Mouse (Mus musculus) neural tube, embryonic 14.5 days (tissue): Measurements from ENCODE around the gene Dcaf12. TPM values are rescaled to one million over a fixed set of nuclear protein-coding genes. Genes with fewer than 3 reads are reported as not detected.

Experiments used
- ATAC-seq: fragments of 200-750 bp; cut with Nextera tagmentation; 2 replicates; pipeline ENCODE4 v1.8.0; 2017; ENCODE audit warnings: low read depth, mild to moderate bottlenecking, moderate TSS enrichment, moderate library complexity
- H3K27ac ChIP-seq: fragments of 300-500 bp; sonication (generic); 2 replicates; pipeline ENCODE4 v1.5.1; 2014; ENCODE audit warnings: low read depth, mild to moderate bottlenecking, control low read depth, low read length, moderate library complexity, mixed read lengths
- H3K27me3 ChIP-seq: fragments of 300-500 bp; sonication (generic); 2 replicates; pipeline ENCODE4 v1.6.1; 2014; ENCODE audit warnings: low read length; ENCODE audit not compliant: control insufficient read depth, insufficient read depth
- H3K36me3 ChIP-seq: fragments of 300-500 bp; sonication (generic); 2 replicates; pipeline ENCODE4 v1.6.1; 2014; ENCODE audit warnings: low read length, mixed read lengths; ENCODE audit not compliant: control insufficient read depth, insufficient read depth
- H3K4me1 ChIP-seq: fragments of 300-500 bp; sonication (generic); 2 replicates; pipeline ENCODE4 v1.6.1; 2014; ENCODE audit warnings: low read length; ENCODE audit not compliant: control insufficient read depth, insufficient read depth
- H3K4me2 ChIP-seq: fragments of 300-500 bp; sonication (generic); 2 replicates; pipeline ENCODE4 v1.6.1; 2014; ENCODE audit warnings: mild to moderate bottlenecking, low read depth, low read length, control low read depth
- H3K4me3 ChIP-seq: fragments of 300-500 bp; sonication (generic); 2 replicates; pipeline ENCODE4 v1.5.1; 2014; ENCODE audit warnings: low read depth, low read length, control low read depth, mixed read lengths
- H3K9ac ChIP-seq: fragments of 300-500 bp; sonication (generic); replicated peaks from 2 replicates; pipeline ENCODE4 v1.6.1; 2014; ENCODE audit warnings: low read depth, mild to moderate bottlenecking, control low read depth, low read length, mixed read lengths
- H3K9me3 ChIP-seq: fragments of 300-500 bp; sonication (generic); 2 replicates; pipeline ENCODE4 v1.6.1; 2016; ENCODE audit warnings: low read length; ENCODE audit not compliant: control insufficient read depth
- WGBS: fragments of 180-500 bp; shearing (Covaris S2); extraction: QIAGEN DNeasy Blood & Tissue Kit; methylation state at CpG from one replicate; pipeline ENCODE4 v1.1.7; 2014; 5-methylcytosine and 5-hydroxymethylcytosine counted together
- polyA plus RNA-seq: library from polyadenylated mRNA; unstranded; fragments of >200 nt; fragmentation: Nextera tagmentation; extraction: Ambion mirVana; gene quantifications from 2 replicates; pipeline ENCODE4 v1.2.1, GENCODE M21; 2014

Gene Dcaf12
- polyA plus RNA-seq, 1 experiment from 2014 or later: 57.4 TPM

DNA sequence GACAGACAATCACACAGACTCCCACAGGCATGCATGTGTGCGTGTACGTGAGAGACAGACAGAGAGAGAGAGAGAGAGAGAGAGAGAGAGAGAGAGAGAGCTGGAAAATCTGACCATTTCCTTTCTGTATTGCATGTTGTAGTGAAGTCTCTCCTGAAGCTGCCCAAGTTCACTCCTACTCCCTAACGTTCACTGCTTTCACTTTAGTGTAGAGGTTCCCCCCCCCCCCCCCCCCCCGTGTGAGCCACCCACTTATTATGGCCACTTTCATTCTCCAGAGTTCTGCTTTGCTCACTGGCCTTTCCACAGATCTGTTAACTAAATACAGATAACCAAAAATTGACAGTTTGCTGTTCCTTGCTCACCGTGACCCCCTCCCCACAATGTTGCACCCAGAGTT is 33.1 kb upstream of the Dcaf12 start:
- H3K36me3 ChIP-seq: no peaks in the 10 kb centered on the region
- H3K9ac ChIP-seq: no peak overlapping the region
- H3K4me2 ChIP-seq: peak overlapping the region; percentile 49
- 31% methylated on average over 5 of the region's 5 CpGs for whole genome bisulfite sequencing
- peaks cover 7% of the 10 kb centered on the region for H3K4me1 ChIP-seq
- ATAC-seq: no peak
- H3K27ac ChIP-seq: no peak overlapping the region
- no peaks in the 10 kb centered on the region for H3K27me3 ChIP-seq
- H3K4me3 ChIP-seq: no peak overlapping the region
- H3K9me3 ChIP-seq: no peaks in the 10 kb centered on the region

DNA sequence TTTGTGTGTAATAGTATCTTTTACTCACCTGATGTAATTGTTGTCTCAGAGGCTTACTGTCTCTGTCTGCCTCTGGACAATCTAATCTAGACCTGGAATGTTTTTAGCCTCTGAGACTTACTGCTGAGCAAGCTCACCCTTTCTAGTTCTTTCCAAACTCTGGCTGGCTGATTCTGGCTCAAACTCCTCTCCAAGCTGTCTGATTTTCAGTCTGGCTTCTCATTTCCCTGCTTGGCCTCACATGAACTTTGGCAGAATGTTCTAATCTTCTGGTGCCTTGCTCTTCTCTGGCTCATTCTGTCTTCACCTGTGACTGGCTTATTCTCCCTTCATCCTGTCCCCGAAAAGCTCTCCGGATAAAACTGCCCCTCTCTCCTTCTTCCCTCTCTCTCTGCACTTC is 31.3 kb upstream of the Dcaf12 start:
- H3K36me3 ChIP-seq: no peaks in the 10 kb centered on the region
- H3K9me3 ChIP-seq: no peaks in the 10 kb centered on the region
- no peaks in the 10 kb centered on the region for H3K27me3 ChIP-seq
- ATAC-seq: no peak
- H3K9ac ChIP-seq: no peak overlapping the region
- no peak overlapping the region for H3K27ac ChIP-seq
- peaks cover 7% of the 10 kb centered on the region for H3K4me1 ChIP-seq
- H3K4me3 ChIP-seq: no peak overlapping the region
- WGBS: 77% methylated on average over 2 of the region's 2 CpGs
- H3K4me2 ChIP-seq: no peak overlapping the region

DNA sequence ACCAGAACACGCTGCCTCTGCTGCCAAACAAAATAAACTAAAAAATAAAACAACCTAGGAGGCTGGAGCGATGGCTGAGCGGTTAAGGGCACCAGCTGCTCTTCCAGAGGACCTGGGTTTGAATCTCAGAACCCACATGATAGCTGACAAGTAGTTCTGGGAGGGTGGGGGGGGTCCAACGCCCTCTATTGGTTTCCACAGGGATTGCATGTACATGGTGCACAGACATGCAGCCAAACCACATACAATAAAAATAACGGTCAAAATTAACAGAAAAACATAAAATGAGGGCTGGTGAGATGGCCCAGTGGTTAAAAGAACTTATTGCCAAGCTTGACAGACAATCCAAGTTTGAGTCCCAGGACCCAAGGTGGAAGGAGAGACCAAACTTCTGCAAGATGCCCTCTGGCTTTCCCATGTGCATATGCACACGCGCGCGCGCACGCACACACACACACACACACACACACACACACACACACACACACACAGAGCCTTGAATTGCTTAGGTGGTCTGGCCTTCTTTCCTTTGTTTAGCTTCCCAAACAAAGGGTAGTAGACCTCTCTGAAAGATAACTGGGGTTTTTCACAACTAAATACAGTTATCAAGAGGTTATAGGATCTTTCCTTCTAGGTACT is 26.3 kb upstream of the Dcaf12 start:
- no peaks in the 10 kb centered on the region for H3K27me3 ChIP-seq
- WGBS: 81% methylated on average over 11 of the region's 11 CpGs
- no peaks in the 10 kb centered on the region for H3K36me3 ChIP-seq
- no peak overlapping the region for H3K4me2 ChIP-seq
- ATAC-seq: no peak
- no peak overlapping the region for H3K9ac ChIP-seq
- no peak overlapping the region for H3K4me3 ChIP-seq
- H3K9me3 ChIP-seq: no peaks in the 10 kb centered on the region
- H3K27ac ChIP-seq: no peak overlapping the region
- H3K4me1 ChIP-seq: no peaks in the 10 kb centered on the region

DNA sequence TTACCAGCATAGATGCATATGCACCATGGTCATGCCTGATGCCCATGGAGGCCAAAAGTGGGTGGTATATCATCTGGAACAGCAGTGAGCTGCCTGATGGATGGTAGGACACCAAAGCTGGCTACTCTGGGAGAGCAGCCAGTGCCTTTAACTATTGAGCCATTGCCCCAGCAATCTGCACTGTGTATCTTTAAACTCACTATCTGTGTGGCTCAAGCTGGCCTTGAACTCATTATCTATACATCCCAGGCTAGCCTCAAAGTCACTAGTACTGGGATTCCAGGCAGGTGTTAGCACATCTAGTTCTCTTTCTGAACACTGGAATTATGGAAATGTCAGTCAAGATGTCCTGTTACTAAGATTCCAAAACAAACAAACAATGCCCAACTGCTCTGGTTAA is 21.9 kb upstream of the Dcaf12 start:
- Histone ChIP-seq H3K4me3 (no peak overlapping the region), H3K9ac (no peak overlapping the region), H3K9me3 (no peaks in the 10 kb centered on the region), H3K4me1 (no peaks in the 10 kb centered on the region), H3K36me3 (no peaks in the 10 kb centered on the region), H3K27me3 (no peaks in the 10 kb centered on the region), H3K4me2 (no peak overlapping the region), H3K27ac (no peak overlapping the region)
- no peak for ATAC-seq

DNA sequence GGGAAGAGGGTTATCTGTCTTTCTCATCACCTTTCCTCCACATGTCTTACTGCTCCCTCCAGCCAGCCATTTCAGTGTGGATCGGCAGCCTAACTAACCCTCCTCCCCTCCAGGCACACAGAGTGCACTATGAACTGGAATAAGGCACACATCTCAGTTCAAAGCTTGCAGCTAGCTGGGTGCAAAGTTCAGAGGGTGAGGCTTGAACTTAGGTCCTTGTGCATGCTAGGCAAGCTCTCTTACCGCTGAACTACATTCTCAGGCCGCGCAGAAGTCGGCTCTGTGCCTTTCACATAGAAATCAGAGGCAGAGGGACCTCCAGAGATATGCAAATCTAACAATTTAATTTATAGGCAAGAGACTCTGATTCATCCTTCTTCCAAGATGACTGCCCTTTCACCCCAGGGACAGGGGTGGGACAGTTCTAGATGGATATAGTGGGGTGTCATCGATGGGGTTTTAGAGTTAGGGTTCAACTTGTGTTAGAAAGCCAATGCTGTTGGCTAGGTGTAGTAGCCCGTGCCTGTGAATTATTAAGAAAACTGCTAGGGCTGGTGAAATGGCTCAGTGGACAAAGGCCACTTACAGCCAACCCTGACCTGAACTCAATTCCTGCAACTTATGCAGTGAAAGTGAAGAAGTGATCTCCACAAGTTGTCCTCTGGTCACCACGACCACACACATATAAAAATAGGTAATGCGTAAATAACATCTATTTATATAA is 17.2 kb upstream of the Dcaf12 start:
- ATAC-seq: no peak
- Histone ChIP-seq H3K4me2 (no peak overlapping the region), H3K4me3 (no peak overlapping the region), H3K36me3 (no peaks in the 10 kb centered on the region), H3K9me3 (no peaks in the 10 kb centered on the region), H3K27me3 (no peaks in the 10 kb centered on the region), H3K4me1 (no peaks in the 10 kb centered on the region), H3K9ac (no peak overlapping the region), H3K27ac (no peak overlapping the region)
- WGBS: 89% methylated on average over 9 of the region's 9 CpGs

DNA sequence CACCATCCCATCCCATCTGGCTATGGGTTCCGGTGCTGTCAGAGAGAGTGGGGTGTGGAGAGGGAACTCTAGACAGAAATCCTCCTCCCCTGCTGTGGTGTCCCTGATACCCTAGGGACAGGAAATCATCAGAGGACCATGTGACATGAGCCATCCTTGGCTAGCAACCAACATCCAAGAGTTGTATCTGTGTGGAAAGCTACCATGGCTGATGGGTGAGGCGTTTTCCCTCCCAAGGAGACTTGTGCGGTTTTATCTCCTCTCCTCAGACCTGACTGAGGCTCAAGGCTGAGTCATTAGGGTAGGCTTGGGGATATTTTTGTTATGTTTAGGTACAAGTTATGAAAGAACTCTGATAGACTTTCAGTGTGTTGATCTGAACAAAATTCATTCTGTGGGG is 16.4 kb upstream of the Dcaf12 start:
- H3K4me2 ChIP-seq: no peak overlapping the region
- no peak overlapping the region for H3K4me3 ChIP-seq
- no peak overlapping the region for H3K27ac ChIP-seq
- H3K36me3 ChIP-seq: no peaks in the 10 kb centered on the region
- ATAC-seq: no peak
- 80% methylated on average over 3 of the region's 3 CpGs for WGBS
- H3K27me3 ChIP-seq: no peaks in the 10 kb centered on the region
- no peaks in the 10 kb centered on the region for H3K4me1 ChIP-seq
- H3K9ac ChIP-seq: no peak overlapping the region
- no peaks in the 10 kb centered on the region for H3K9me3 ChIP-seq

DNA sequence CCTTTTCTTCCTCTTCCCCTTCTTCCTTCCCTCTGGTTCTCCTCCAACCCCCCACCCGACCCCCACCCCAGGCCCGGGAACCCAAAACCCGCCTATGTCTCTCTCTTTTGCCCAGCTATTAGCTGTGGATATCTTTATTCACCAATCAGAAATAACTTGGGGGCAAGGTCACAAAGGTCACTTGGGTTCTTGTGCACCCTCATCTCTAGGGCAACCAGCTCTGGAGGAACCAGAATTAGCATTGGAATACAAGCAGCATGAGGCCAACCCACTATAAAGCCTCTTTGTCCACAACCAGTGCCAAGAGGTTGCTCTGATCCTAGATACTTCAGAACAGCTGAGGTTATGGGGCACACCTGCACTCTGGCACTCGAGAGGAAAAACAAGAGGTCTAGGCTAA is 14.8 kb upstream of the Dcaf12 start:
- no peaks in the 10 kb centered on the region for H3K4me1 ChIP-seq
- H3K4me2 ChIP-seq: no peak overlapping the region
- H3K9ac ChIP-seq: no peak overlapping the region
- H3K36me3 ChIP-seq: no peaks in the 10 kb centered on the region
- no peaks in the 10 kb centered on the region for H3K27me3 ChIP-seq
- no peaks in the 10 kb centered on the region for H3K9me3 ChIP-seq
- no peak overlapping the region for H3K4me3 ChIP-seq
- no peak for ATAC-seq
- no peak overlapping the region for H3K27ac ChIP-seq
- WGBS: 43% methylated on average over 4 of the region's 4 CpGs

DNA sequence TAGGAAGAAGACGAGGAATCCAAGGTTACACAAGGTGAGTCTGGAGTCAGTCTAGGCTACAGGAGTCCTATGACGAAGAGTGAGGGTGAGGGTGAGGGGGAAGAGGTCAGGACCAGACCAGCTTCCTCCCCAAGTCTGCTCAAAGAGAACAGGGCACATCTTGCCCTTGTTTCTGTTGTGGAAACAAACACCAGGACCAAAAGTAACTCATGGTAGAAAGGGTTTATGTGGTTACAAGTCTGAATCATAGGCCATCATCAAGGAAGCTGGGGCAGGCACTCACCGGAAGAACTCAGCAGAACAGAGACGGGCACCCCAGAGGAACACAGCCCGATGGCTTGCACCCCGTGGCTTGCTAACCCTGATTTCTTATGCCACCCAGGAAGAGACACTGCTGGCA is 12.2 kb upstream of the Dcaf12 start:
- no peak overlapping the region for H3K4me2 ChIP-seq
- no peak overlapping the region for H3K9ac ChIP-seq
- H3K27ac ChIP-seq: no peak overlapping the region
- H3K27me3 ChIP-seq: no peaks in the 10 kb centered on the region
- H3K4me1 ChIP-seq: no peaks in the 10 kb centered on the region
- ATAC-seq: no peak
- no peaks in the 10 kb centered on the region for H3K36me3 ChIP-seq
- H3K9me3 ChIP-seq: no peaks in the 10 kb centered on the region
- no peak overlapping the region for H3K4me3 ChIP-seq
- WGBS: 94% methylated on average over 6 of the region's 6 CpGs

DNA sequence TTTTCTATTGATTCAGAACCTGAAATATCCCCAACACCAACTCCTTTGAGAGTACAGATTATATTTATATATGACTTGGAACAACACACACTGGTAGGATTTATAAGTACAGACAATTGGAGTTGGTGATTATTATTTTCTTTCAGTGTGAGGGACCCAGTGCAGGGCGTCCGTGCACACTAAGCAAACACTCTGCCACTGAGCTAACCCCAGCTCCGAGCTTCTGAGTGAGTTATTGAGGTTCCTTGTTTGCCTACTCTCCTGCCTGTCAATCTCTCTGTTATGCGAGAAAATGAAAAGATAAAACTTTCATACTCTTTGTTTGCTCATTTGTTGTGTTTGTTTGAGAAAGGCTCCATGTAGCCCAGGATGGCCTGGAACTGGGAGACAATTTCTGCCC is 6.3 kb upstream of the Dcaf12 start:
- ATAC-seq: no peak
- 76% methylated on average over 4 of the region's 4 CpGs for WGBS

More for the DNA sequence above, 6.3 kb upstream of the Dcaf12 start:
- Histone ChIP-seq H3K27me3 (no peaks in the 10 kb centered on the region), H3K4me2 (no peak overlapping the region), H3K9me3 (no peaks in the 10 kb centered on the region), H3K4me1 (no peaks in the 10 kb centered on the region), H3K4me3 (no peak overlapping the region), H3K9ac (no peak overlapping the region), H3K27ac (no peak overlapping the region), H3K36me3 (no peaks in the 10 kb centered on the region)
